Mouse (Mus musculus) heart, postnatal 0 days (tissue): ENCODE data around the gene Arnt.

Experiments used
- CTCF ChIP-seq: IDR thresholded peaks from 2 replicates; pipeline ENCODE4 v1.5.1; 2016; ENCODE audit warnings: antibody characterized with exemption, control low read depth, low read depth
- EP300 ChIP-seq: IDR thresholded peaks from 2 replicates; pipeline ENCODE4 v1.6.1; 2016; ENCODE audit warnings: antibody characterized with exemption, low read depth

- TF ChIP-seq CTCF (no peak), EP300 (no peak)
Measured at GRCm38 (mm10) chr3:95434983-95435370, 789 bp downstream of the Arnt start.
